Mouse (Mus musculus) neural tube, embryonic 13.5 days (tissue): Measurements from ENCODE around the gene Sort1. TPM values are rescaled to one million over a fixed set of nuclear protein-coding genes. Genes with fewer than 3 reads are reported as not detected.

Source experiments
- ATAC-seq: fragments of 200-750 bp; cut with Nextera tagmentation; 2 replicates; pipeline ENCODE4 v1.8.0; 2017; ENCODE audit warnings: low read depth, mild to moderate bottlenecking, moderate TSS enrichment, moderate library complexity
- H3K27ac ChIP-seq: fragments of 300-500 bp; sonication (generic); replicated peaks from 2 replicates; pipeline ENCODE4 v1.5.1; 2015; ENCODE audit warnings: moderate library complexity, mild to moderate bottlenecking, inconsistent platforms
- H3K27me3 ChIP-seq: fragments of 300-500 bp; sonication (generic); 2 replicates; pipeline ENCODE4 v1.6.1; 2015; ENCODE audit warnings: mild to moderate bottlenecking, inconsistent platforms
- H3K36me3 ChIP-seq: fragments of 300-500 bp; sonication (generic); 2 replicates; pipeline ENCODE4 v1.6.1; 2015; ENCODE audit warnings: mild to moderate bottlenecking, inconsistent platforms
- H3K4me1 ChIP-seq: fragments of 300-500 bp; sonication (generic); replicated peaks from 2 replicates; pipeline ENCODE4 v1.6.1; 2015; ENCODE audit warnings: inconsistent platforms
- H3K4me2 ChIP-seq: fragments of 300-500 bp; sonication (generic); 2 replicates; pipeline ENCODE4 v1.6.1; 2015; ENCODE audit warnings: inconsistent platforms, mild to moderate bottlenecking, moderate library complexity
- H3K4me3 ChIP-seq: fragments of 300-500 bp; sonication (generic); 2 replicates; pipeline ENCODE4 v1.5.1; 2015; ENCODE audit warnings: mild to moderate bottlenecking, inconsistent platforms
- H3K9ac ChIP-seq: fragments of 300-500 bp; sonication (generic); 2 replicates; pipeline ENCODE4 v1.6.1; 2015; ENCODE audit warnings: moderate library complexity, mild to moderate bottlenecking, inconsistent platforms
- H3K9me3 ChIP-seq: fragments of 300-500 bp; sonication (generic); 2 replicates; pipeline ENCODE4 v1.6.1; 2016; ENCODE audit warnings: inconsistent platforms
- WGBS: fragments of 180-500 bp; shearing (Covaris S2); methylation state at CpG from one replicate; pipeline ENCODE4 v1.1.7; 2015; 5-methylcytosine and 5-hydroxymethylcytosine counted together
- polyA plus RNA-seq: library from polyadenylated mRNA; unstranded; fragments of >200 nt; fragmentation: Nextera tagmentation; extraction: Ambion mirVana; gene quantifications from 2 replicates; pipeline ENCODE4 v1.2.1, GENCODE M21; 2015

Sort1 gene
- polyA plus RNA-seq, 1 experiment from 2014 or later: 19.4 TPM

GRCm38 (mm10) chr3:108321671-108322070 is 37.8 kb downstream of the Sort1 start:
- H3K9ac ChIP-seq: no peak overlapping the region
- no peak overlapping the region for H3K27ac ChIP-seq
- no peaks in the 10 kb centered on the region for H3K27me3 ChIP-seq
- no peak; the same call in 1 of the 2 replicates for ATAC-seq
- H3K4me2 ChIP-seq: no peak overlapping the region
- H3K4me3 ChIP-seq: no peak overlapping the region
- H3K9me3 ChIP-seq: no peaks in the 10 kb centered on the region
- WGBS: 53% methylated on average over 4 of the region's 4 CpGs
- peaks cover 5% of the 10 kb centered on the region; the same call in 1 of the 2 replicates for H3K4me1 ChIP-seq
- peaks cover 27% of the 10 kb centered on the region for H3K36me3 ChIP-seq

GRCm38 (mm10) chr3:108322136-108322535 is 38.3 kb downstream of the Sort1 start:
- Histone ChIP-seq H3K4me2 (no peak overlapping the region), H3K9me3 (no peaks in the 10 kb centered on the region), H3K27ac (no peak overlapping the region), H3K36me3 (peaks cover 31% of the 10 kb centered on the region), H3K4me1 (peaks cover 5% of the 10 kb centered on the region; the same call in 1 of the 2 replicates), H3K4me3 (no peak overlapping the region), H3K9ac (no peak overlapping the region), H3K27me3 (no peaks in the 10 kb centered on the region)
- WGBS: 94% methylated on average over 4 of the region's 4 CpGs
- no peak for ATAC-seq

- Histone ChIP-seq H3K9me3 (no peaks in the 10 kb centered on the region), H3K9ac (no peak overlapping the region), H3K27ac (no peak overlapping the region), H3K27me3 (no peaks in the 10 kb centered on the region), H3K36me3 (peaks cover 40% of the 10 kb centered on the region), H3K4me2 (no peak overlapping the region), H3K4me3 (no peak overlapping the region), H3K4me1 (peaks cover 6% of the 10 kb centered on the region)
- WGBS: 78% methylated on average over 3 of the region's 3 CpGs
- no peak for ATAC-seq
These were observed 39.1 kb downstream of the Sort1 start for GRCm38 (mm10) chr3:108322962-108323361.

- Histone ChIP-seq H3K4me2 (no peak overlapping the region), H3K4me3 (no peak overlapping the region), H3K36me3 (peaks cover 50% of the 10 kb centered on the region), H3K4me1 (peaks cover 16% of the 10 kb centered on the region), H3K9me3 (no peaks in the 10 kb centered on the region), H3K9ac (no peak overlapping the region), H3K27ac (no peak overlapping the region), H3K27me3 (no peaks in the 10 kb centered on the region)
- WGBS: 90% methylated on average over 4 of the region's 4 CpGs
- no peak for ATAC-seq
These were observed 41.0 kb downstream of the Sort1 start for GRCm38 (mm10) chr3:108324837-108325236.

- no peak overlapping the region for H3K4me3 ChIP-seq
- H3K9me3 ChIP-seq: no peaks in the 10 kb centered on the region
- no peak overlapping the region for H3K4me2 ChIP-seq
- H3K9ac ChIP-seq: no peak overlapping the region
- peaks cover 55% of the 10 kb centered on the region for H3K36me3 ChIP-seq
- no peak for ATAC-seq
- H3K27ac ChIP-seq: no peak overlapping the region
- 95% methylated on average over 9 of the region's 9 CpGs for WGBS
- peaks cover 16% of the 10 kb centered on the region for H3K4me1 ChIP-seq
- H3K27me3 ChIP-seq: no peaks in the 10 kb centered on the region
These were observed 41.6 kb downstream of the Sort1 start for GRCm38 (mm10) chr3:108325521-108325920.

GRCm38 (mm10) chr3:108327275-108327674 is 43.4 kb downstream of the Sort1 start:
- no peak overlapping the region for H3K9ac ChIP-seq
- H3K4me1 ChIP-seq: peaks cover 11% of the 10 kb centered on the region; the same call in 1 of the 2 replicates
- H3K9me3 ChIP-seq: no peaks in the 10 kb centered on the region
- no peaks in the 10 kb centered on the region for H3K27me3 ChIP-seq
- WGBS: 95% methylated on average over 8 of the region's 8 CpGs
- H3K4me3 ChIP-seq: no peak overlapping the region
- no peak overlapping the region for H3K27ac ChIP-seq
- H3K36me3 ChIP-seq: peaks cover 72% of the 10 kb centered on the region
- ATAC-seq: no peak
- H3K4me2 ChIP-seq: no peak overlapping the region

- ATAC-seq: no peak
- WGBS: 81% methylated on average over 3 of the region's 3 CpGs
- H3K36me3 ChIP-seq: peaks cover 79% of the 10 kb centered on the region
- no peak overlapping the region for H3K9ac ChIP-seq
- peaks cover 11% of the 10 kb centered on the region; the same call in 1 of the 2 replicates for H3K4me1 ChIP-seq
- no peak overlapping the region for H3K4me3 ChIP-seq
- H3K27me3 ChIP-seq: no peaks in the 10 kb centered on the region
- H3K9me3 ChIP-seq: no peaks in the 10 kb centered on the region
- H3K4me2 ChIP-seq: no peak overlapping the region
- H3K27ac ChIP-seq: peak overlapping the region; percentile 80
These were observed 44.0 kb downstream of the Sort1 start for GRCm38 (mm10) chr3:108327916-108328315.

GRCm38 (mm10) chr3:108328441-108328841 is 44.6 kb downstream of the Sort1 start:
- Histone ChIP-seq H3K27me3 (no peaks in the 10 kb centered on the region), H3K4me2 (no peak overlapping the region), H3K9ac (no peak overlapping the region), H3K4me1 (peaks cover 11% of the 10 kb centered on the region; the same call in 1 of the 2 replicates), H3K9me3 (no peaks in the 10 kb centered on the region), H3K4me3 (no peak overlapping the region), H3K27ac (peak overlapping the region; percentile 80), H3K36me3 (peaks cover 84% of the 10 kb centered on the region)
- ATAC-seq: peak; percentile 72
- WGBS: 48% methylated on average over 9 of the region's 9 CpGs

- Histone ChIP-seq H3K4me2 (no peak overlapping the region), H3K9me3 (no peaks in the 10 kb centered on the region), H3K4me3 (no peak overlapping the region), H3K9ac (no peak overlapping the region), H3K27ac (no peak overlapping the region), H3K36me3 (peaks cover 92% of the 10 kb centered on the region), H3K27me3 (no peaks in the 10 kb centered on the region), H3K4me1 (peaks cover 11% of the 10 kb centered on the region; the same call in 1 of the 2 replicates)
- 90% methylated on average over 6 of the region's 6 CpGs for WGBS
- ATAC-seq: no peak
These were observed 46.9 kb downstream of the Sort1 start for GRCm38 (mm10) chr3:108330812-108331211.

GRCm38 (mm10) chr3:108336878-108337277 is 53.0 kb downstream of the Sort1 start:
- no peak overlapping the region for H3K4me3 ChIP-seq
- peaks cover 99% of the 10 kb centered on the region for H3K36me3 ChIP-seq
- H3K9ac ChIP-seq: no peak overlapping the region
- ATAC-seq: no peak
- H3K27ac ChIP-seq: no peak overlapping the region
- no peaks in the 10 kb centered on the region for H3K27me3 ChIP-seq
- H3K4me1 ChIP-seq: no peaks in the 10 kb centered on the region
- H3K4me2 ChIP-seq: no peak overlapping the region
- WGBS: 95% methylated on average over 5 of the region's 5 CpGs
- no peaks in the 10 kb centered on the region for H3K9me3 ChIP-seq

GRCm38 (mm10) chr3:108341040-108341439 is 57.2 kb downstream of the Sort1 start:
- Histone ChIP-seq H3K4me2 (no peak overlapping the region), H3K9ac (no peak overlapping the region), H3K4me3 (no peak overlapping the region), H3K9me3 (no peaks in the 10 kb centered on the region), H3K27me3 (no peaks in the 10 kb centered on the region), H3K36me3 (peaks cover 92% of the 10 kb centered on the region), H3K27ac (no peak overlapping the region), H3K4me1 (no peaks in the 10 kb centered on the region)
- ATAC-seq: no peak
- WGBS: 83% methylated on average over 2 of the region's 2 CpGs

GRCm38 (mm10) chr3:108342185-108342584 is 58.3 kb downstream of the Sort1 start:
- Histone ChIP-seq H3K36me3 (peaks cover 92% of the 10 kb centered on the region), H3K4me3 (no peak overlapping the region), H3K4me2 (no peak overlapping the region), H3K9me3 (no peaks in the 10 kb centered on the region), H3K27ac (no peak overlapping the region), H3K27me3 (no peaks in the 10 kb centered on the region), H3K9ac (no peak overlapping the region), H3K4me1 (no peaks in the 10 kb centered on the region)
- WGBS: 88% methylated on average over 7 of the region's 7 CpGs
- ATAC-seq: no peak

GRCm38 (mm10) chr3:108345855-108346254 is 62.0 kb downstream of the Sort1 start:
- no peak for ATAC-seq
- Histone ChIP-seq H3K4me3 (no peak overlapping the region), H3K27ac (no peak overlapping the region), H3K27me3 (no peaks in the 10 kb centered on the region), H3K36me3 (peaks cover 93% of the 10 kb centered on the region), H3K4me2 (no peak overlapping the region), H3K9me3 (no peaks in the 10 kb centered on the region), H3K4me1 (no peaks in the 10 kb centered on the region), H3K9ac (no peak overlapping the region)
- WGBS: 90% methylated on average over 7 of the region's 7 CpGs
